Comparison of ENCODE assay signal across 8 mouse cellular contexts in the genomic region with DNA sequence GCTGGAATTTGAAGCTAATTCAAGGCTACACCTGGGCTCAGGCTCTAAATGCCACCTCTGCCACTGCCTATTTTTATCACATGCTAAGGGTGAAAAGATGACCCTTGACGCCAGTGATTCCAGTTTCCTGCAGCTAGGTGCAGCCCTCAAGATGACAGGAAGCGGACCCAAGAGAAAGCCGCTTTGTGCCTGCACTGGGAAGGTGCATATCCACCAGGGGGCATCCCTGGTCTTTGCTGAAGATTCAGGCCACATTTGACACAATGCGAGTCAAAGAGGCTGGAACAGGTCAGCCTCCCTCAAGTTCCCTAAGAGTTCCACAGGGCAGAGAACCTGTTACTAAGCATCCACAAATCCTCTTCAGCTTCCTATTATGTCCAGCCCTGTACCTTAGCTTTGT. TPM values are rescaled to one million over a fixed set of nuclear protein-coding genes. Genes with fewer than 3 reads are reported as not detected.
DNase-seq lines count a peak whose midpoint lies in the region; ATAC-seq lines count a peak whose summit lies in the region.

No protein-coding gene starts in this region.

- no peak overlapping the region for H3K27ac ChIP-seq in heart, embryonic 12.5 days (ENCODE audit: poor library complexity, severe bottlenecking)

- no peaks in the 10 kb centered on the region for H3K27me3 ChIP-seq in heart, embryonic 12.5 days (replicated peaks)

- 0 out of 2 replicates have a peak, but pooled peaks have one; percentile 51 for ATAC-seq in heart, embryonic 12.5 days (ENCODE audit: insufficient number of reproducible peaks, low FRiP score)

- DNase-seq in CD8-positive naive resting alpha-beta T cell, adult 2 months (ENCODE audit: low read depth in 2 of 2, low spot score in 2 of 2) = peak; percentile 72 to 85
- DNase-seq in adipocyte (ENCODE audit: low spot score) = peak; percentile 73
- DNase-seq in embryo, embryonic 10 days (ENCODE audit: low spot score) = peak; percentile 86
- peak; percentile 84 to 92 for DNase-seq in kidney, postnatal 36 days
- DNase-seq in lung, adult 18-20 months = peak; percentile 77 to 84
- DNase-seq in retina, postnatal 7 days (ENCODE audit: low read depth, low spot score) = peak; percentile 67
- DNase-seq in urinary bladder, postnatal 14 days (ENCODE audit: low spot score) = peak; percentile 85

- H3K4me2 ChIP-seq in heart, embryonic 12.5 days = no peak overlapping the region

- H3K4me3 ChIP-seq in heart, embryonic 12.5 days = no peak overlapping the region

- H3K9me3 ChIP-seq in heart, embryonic 12.5 days (replicated peaks) = no peaks in the 10 kb centered on the region

- WGBS in heart, embryonic 12.5 days = 26% methylated on average over 4 of the region's 4 CpGs

- no peaks in the 10 kb centered on the region for H3K36me3 ChIP-seq in heart, embryonic 12.5 days

- no peak overlapping the region for H3K9ac ChIP-seq in heart, embryonic 12.5 days

- H3K4me1 ChIP-seq in heart, embryonic 12.5 days (replicated peaks) = no peaks in the 10 kb centered on the region

RNA-seq across cellular contexts. Expression of a gene that starts 21.3 kb away (rescaled TPM):
- 38.6 and 39.8 TPM in 2 replicates for polyA plus RNA-seq in heart, embryonic 12.5 days (2016; fragmentation: Nextera tagmentation; extraction: Ambion mirVana)

RNA-seq across cellular contexts. Expression of a gene that starts 46.6 kb away (rescaled TPM):
- polyA plus RNA-seq in heart, embryonic 12.5 days (2016; fragmentation: Nextera tagmentation; extraction: Ambion mirVana) = 22.8 and 23.3 TPM in 2 replicates
